7 mouse cellular contexts compared by ENCODE assay signal in genomic region chr19:45812673-45813252, GRCm38 (mm10). TPM values are rescaled to one million over a fixed set of nuclear protein-coding genes. Genes with fewer than 3 reads are reported as not detected.
DNase-seq lines count a peak whose midpoint lies in the region; ATAC-seq lines count a peak whose summit lies in the region.

No protein-coding gene starts in this region.

- peak overlapping the region; percentile 54 for H3K4me2 ChIP-seq in forebrain, embryonic 11.5 days (ENCODE audit: low read depth, low read length, severe bottlenecking)
- peak overlapping the region; percentile 70 for H3K4me2 ChIP-seq in liver, embryonic 12.5 days
- H3K4me2 ChIP-seq in stomach, embryonic 16.5 days (ENCODE audit: low read depth, low read length): peak overlapping the region; percentile 48

- no peaks in the 10 kb centered on the region for H3K9me3 ChIP-seq in megakaryocyte, embryonic 14.5 days
- no peaks in the 10 kb centered on the region for H3K9me3 ChIP-seq in forebrain, embryonic 11.5 days (ENCODE audit: control insufficient read depth, low read length)
- H3K9me3 ChIP-seq in liver, embryonic 12.5 days (replicated peaks): no peaks in the 10 kb centered on the region
- H3K9me3 ChIP-seq in stomach, embryonic 16.5 days (replicated peaks; ENCODE audit: control insufficient read depth, low read length): no peaks in the 10 kb centered on the region

- peaks cover 2% of the 10 kb centered on the region for H3K36me3 ChIP-seq in megakaryocyte, embryonic 14.5 days (replicated peaks; ENCODE audit: low read length)
- H3K36me3 ChIP-seq in forebrain, embryonic 11.5 days (ENCODE audit: control insufficient read depth, insufficient read depth, low read length): no peaks in the 10 kb centered on the region
- H3K36me3 ChIP-seq in liver, embryonic 12.5 days: no peaks in the 10 kb centered on the region
- H3K36me3 ChIP-seq in stomach, embryonic 16.5 days (ENCODE audit: control insufficient read depth, insufficient read depth, low read length): no peaks in the 10 kb centered on the region

- H3K27me3 ChIP-seq in megakaryocyte, embryonic 14.5 days (replicated peaks): peaks cover 55% of the 10 kb centered on the region
- no peaks in the 10 kb centered on the region; the same call in 1 of the 2 replicates for H3K27me3 ChIP-seq in forebrain, embryonic 11.5 days (ENCODE audit: control insufficient read depth, insufficient read depth, low read length)
- peaks cover 66% of the 10 kb centered on the region for H3K27me3 ChIP-seq in liver, embryonic 12.5 days (replicated peaks)
- no peaks in the 10 kb centered on the region; the same call in 1 of the 2 replicates for H3K27me3 ChIP-seq in stomach, embryonic 16.5 days (ENCODE audit: control insufficient read depth, insufficient read depth, low read length)

- ATAC-seq in megakaryocyte, adult 5-6 weeks (ENCODE audit: poor library complexity, severe bottlenecking): no peak
- no peak for ATAC-seq in forebrain, embryonic 11.5 days (replicated peaks; ENCODE audit: low FRiP score)
- no peak for ATAC-seq in liver, embryonic 12.5 days
- no peak for ATAC-seq in stomach, embryonic 16.5 days (ENCODE audit: insufficient read depth, low FRiP score)

- peaks cover 28% of the 10 kb centered on the region for H3K4me1 ChIP-seq in megakaryocyte, embryonic 14.5 days
- peaks cover 23% of the 10 kb centered on the region for H3K4me1 ChIP-seq in forebrain, embryonic 11.5 days (replicated peaks; ENCODE audit: control insufficient read depth, insufficient read depth, low read length)
- H3K4me1 ChIP-seq in liver, embryonic 12.5 days: peaks cover 31% of the 10 kb centered on the region
- H3K4me1 ChIP-seq in stomach, embryonic 16.5 days (ENCODE audit: control insufficient read depth, insufficient read depth, low read length): peaks cover 33% of the 10 kb centered on the region

- no peak for DNase-seq in forebrain, embryonic 11.5 days (ENCODE audit: low spot score)
- DNase-seq in adrenal gland, adult 18-20 months (ENCODE audit: low spot score in 2 of 2): no peak
- no peak for DNase-seq in urinary bladder, postnatal 10 days (ENCODE audit: low spot score)

- WGBS in forebrain, embryonic 11.5 days: 16% methylated on average over 8 of the region's 8 CpGs
- 17% methylated on average over 8 of the region's 8 CpGs for WGBS in liver, embryonic 12.5 days (ENCODE audit: insufficient replicate concordance)
- 13% methylated on average over 8 of the region's 8 CpGs for WGBS in stomach, embryonic 16.5 days

- H3K9ac ChIP-seq in forebrain, embryonic 11.5 days (ENCODE audit: low read length): no peak overlapping the region
- no peak overlapping the region for H3K9ac ChIP-seq in liver, embryonic 12.5 days
- H3K9ac ChIP-seq in stomach, embryonic 16.5 days (ENCODE audit: low read length): no peak overlapping the region

- H3K4me3 ChIP-seq in megakaryocyte, embryonic 14.5 days (replicated peaks): peak overlapping the region; percentile 89
- peak overlapping the region; percentile 22; the same call in 1 of the 2 replicates for H3K4me3 ChIP-seq in forebrain, embryonic 11.5 days (ENCODE audit: low read depth, low read length)
- H3K4me3 ChIP-seq in liver, embryonic 12.5 days: peak overlapping the region; percentile 36
- peak overlapping the region; percentile 29; the same call in 1 of the 2 replicates for H3K4me3 ChIP-seq in stomach, embryonic 16.5 days (replicated peaks; ENCODE audit: low read length)

- no peak overlapping the region for H3K27ac ChIP-seq in forebrain, embryonic 11.5 days (ENCODE audit: low read depth, low read length)
- no peak overlapping the region for H3K27ac ChIP-seq in liver, embryonic 12.5 days
- H3K27ac ChIP-seq in stomach, embryonic 16.5 days (ENCODE audit: low read length): no peak overlapping the region

RNA-seq across cellular contexts. Expression of gene Kcnip2, which starts 3.1 kb away (rescaled TPM):
- 0.35 TPM in 1 of 2 replicates, not detected in the other for polyA plus RNA-seq in megakaryocyte, embryonic 14.5 days (2012; ENCODE audit: insufficient read depth, low replicate concordance)
- total RNA-seq in megakaryocyte, adult 5-6 weeks (2015): 0.09 and 0.16 TPM in 2 replicates
- not detected in 2 replicates for total RNA-seq in megakaryocyte, adult 5-6 weeks (2017)
- 0.76 and 1.5 TPM in 2 replicates for polyA plus RNA-seq in forebrain, embryonic 11.5 days (2014; fragmentation: Nextera tagmentation; extraction: Ambion mirVana)
- 1.3 and 1.4 TPM in 2 replicates for polyA plus RNA-seq in liver, embryonic 12.5 days (2016; fragmentation: Nextera tagmentation; extraction: Ambion mirVana)
- 2.3 and 2.6 TPM in 2 replicates for polyA plus RNA-seq in stomach, embryonic 16.5 days (2015; fragmentation: Nextera tagmentation; extraction: Ambion mirVana)
- under 1 TPM in 1 of 2 experiments, not detected in 1; 0.13 TPM for total RNA-seq in adrenal gland, adult 18-20 months (2021)

RNA-seq across cellular contexts. Expression of gene Mgea5, which starts 29.1 kb away (rescaled TPM):
- 1.5 and 9.8 TPM in 2 replicates for polyA plus RNA-seq in megakaryocyte, embryonic 14.5 days (2012; ENCODE audit: insufficient read depth, low replicate concordance)
- 91.8 and 94.7 TPM in 2 replicates for total RNA-seq in megakaryocyte, adult 5-6 weeks (2015)
- total RNA-seq in megakaryocyte, adult 5-6 weeks (2017): 157 and 170 TPM in 2 replicates
- polyA plus RNA-seq in forebrain, embryonic 11.5 days (2014; fragmentation: Nextera tagmentation; extraction: Ambion mirVana): 83.4 and 88.9 TPM in 2 replicates
- 34.8 and 37.9 TPM in 2 replicates for polyA plus RNA-seq in liver, embryonic 12.5 days (2016; fragmentation: Nextera tagmentation; extraction: Ambion mirVana)
- 35.9 and 40.5 TPM in 2 replicates for polyA plus RNA-seq in stomach, embryonic 16.5 days (2015; fragmentation: Nextera tagmentation; extraction: Ambion mirVana)
- 10 to 100 TPM; 75.4 to 86.4 TPM for total RNA-seq in adrenal gland, adult 18-20 months (2021)

Comparison
In these comparisons a context has a peak if more than half of its experiments do, and no peak if none do; other contexts are left out.
1. H3K4me3 ChIP-seq: peak in every context shown above with its lines; median percentile 89 in megakaryocyte, embryonic 14.5 days; 36 in liver, embryonic 12.5 days; 29 in stomach, embryonic 16.5 days; 22 in forebrain, embryonic 11.5 days.